Mouse (Mus musculus): ENCODE measurements at regions not wholly inside any gene's neighbourhood (a gene's known extent, or its start where the extent isn't known, plus 50 kb on each side); places are given as distances from the start of the nearest gene placed in this dataset.

DNA sequence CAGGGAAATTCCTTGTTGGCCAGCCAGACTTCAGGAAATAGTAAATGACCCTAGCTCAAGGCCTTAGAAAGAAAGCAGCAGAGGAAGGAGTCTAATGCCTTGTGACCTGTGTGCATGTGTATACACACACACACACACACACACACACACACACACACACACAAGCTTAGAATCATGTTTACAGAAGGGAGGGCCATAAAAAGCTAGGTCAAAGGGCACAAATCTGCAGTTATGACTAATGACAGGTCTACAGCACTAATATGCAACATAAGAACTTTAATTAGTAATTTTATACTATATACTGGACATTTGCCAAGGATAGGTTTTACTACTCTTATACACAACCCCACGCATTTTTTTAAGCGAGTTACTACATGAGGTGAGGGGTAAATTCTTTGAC is 149.4 kb downstream of the Nr2f2 start:
- Histone ChIP-seq H3K4me1 (no peaks in the 10 kb centered on the region), H3K9me3 (replicated peaks) (no peaks in the 10 kb centered on the region), H3K27ac (replicated peaks) (no peak overlapping the region), H3K27me3 (no peaks in the 10 kb centered on the region), H3K4me2 (replicated peaks) (no peak overlapping the region), H3K36me3 (no peaks in the 10 kb centered on the region), H3K9ac (no peak overlapping the region), H3K4me3 (replicated peaks) (no peak overlapping the region)
- no peak for ATAC-seq (ENCODE audit: insufficient number of reproducible peaks, low FRiP score, low TSS enrichment, low read depth)
- 68% methylated on average over 2 of the region's 2 CpGs for WGBS

DNA sequence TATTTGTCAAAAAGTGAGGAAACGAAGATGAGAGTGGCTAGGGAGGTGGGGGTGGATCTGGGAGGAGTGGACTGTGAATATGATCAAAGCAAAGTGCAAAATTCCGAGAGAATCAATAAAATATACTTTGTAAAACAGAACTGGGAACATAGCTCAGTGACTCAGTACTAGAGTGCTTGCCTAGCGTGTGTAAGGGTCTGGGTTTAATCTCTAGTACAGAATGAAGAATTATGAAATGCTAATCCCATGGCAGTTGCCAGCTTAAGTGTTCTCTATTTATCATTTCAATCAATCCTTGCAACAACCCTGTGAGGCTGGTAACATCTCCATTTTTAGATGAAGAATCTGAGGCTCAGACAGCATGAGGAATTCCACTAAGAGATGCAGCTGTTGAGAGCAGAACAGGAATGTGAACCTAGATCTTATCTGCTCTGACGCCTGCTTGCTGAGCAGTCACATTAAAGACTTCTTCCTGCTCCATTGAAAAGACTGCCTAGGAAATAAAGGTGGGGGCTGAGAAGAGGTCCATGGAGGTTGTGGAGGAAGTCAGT is 152.5 kb downstream of the Nr2f2 start:
- Histone ChIP-seq H3K4me2 (replicated peaks) (no peak overlapping the region), H3K9ac (no peak overlapping the region), H3K4me1 (no peaks in the 10 kb centered on the region), H3K27ac (replicated peaks) (no peak overlapping the region), H3K9me3 (replicated peaks) (no peaks in the 10 kb centered on the region), H3K4me3 (replicated peaks) (no peak overlapping the region), H3K27me3 (no peaks in the 10 kb centered on the region), H3K36me3 (no peaks in the 10 kb centered on the region)
- ATAC-seq (ENCODE audit: insufficient number of reproducible peaks, low FRiP score, low TSS enrichment, low read depth), result no peak
- WGBS, result 38% methylated on average over 4 of the region's 4 CpGs

DNA sequence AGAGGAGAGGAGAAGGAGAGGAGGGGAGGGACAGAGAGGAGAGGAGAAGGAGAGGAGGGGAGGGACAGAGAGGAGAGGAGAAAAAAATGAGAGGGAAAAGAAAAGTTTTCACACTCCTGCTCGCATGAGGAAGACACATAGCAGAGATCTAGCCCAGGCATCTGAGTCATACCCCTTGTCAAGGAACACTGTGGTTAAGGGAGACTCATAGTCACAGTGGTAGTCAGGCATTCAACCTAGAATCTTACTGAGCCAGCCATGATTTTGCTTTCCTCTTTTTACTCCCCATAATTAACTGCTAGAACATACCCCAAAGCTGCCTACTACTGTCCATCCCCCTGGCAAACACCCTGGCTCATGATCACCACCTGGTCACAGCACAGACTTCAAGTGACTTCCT is 160.6 kb downstream of the Nr2f2 start:
- no peak for ATAC-seq (ENCODE audit: insufficient number of reproducible peaks, low FRiP score, low TSS enrichment, low read depth)
- H3K9me3 ChIP-seq (replicated peaks), result no peaks in the 10 kb centered on the region
- no peaks in the 10 kb centered on the region for H3K36me3 ChIP-seq
- no peak overlapping the region for H3K4me3 ChIP-seq (replicated peaks)
- H3K4me2 ChIP-seq (replicated peaks), result no peak overlapping the region
- WGBS, result 82% methylated on average over 1 of the region's 1 CpGs
- no peaks in the 10 kb centered on the region for H3K27me3 ChIP-seq
- no peaks in the 10 kb centered on the region for H3K4me1 ChIP-seq
- no peak overlapping the region for H3K9ac ChIP-seq
- no peak overlapping the region for H3K27ac ChIP-seq (replicated peaks)

DNA sequence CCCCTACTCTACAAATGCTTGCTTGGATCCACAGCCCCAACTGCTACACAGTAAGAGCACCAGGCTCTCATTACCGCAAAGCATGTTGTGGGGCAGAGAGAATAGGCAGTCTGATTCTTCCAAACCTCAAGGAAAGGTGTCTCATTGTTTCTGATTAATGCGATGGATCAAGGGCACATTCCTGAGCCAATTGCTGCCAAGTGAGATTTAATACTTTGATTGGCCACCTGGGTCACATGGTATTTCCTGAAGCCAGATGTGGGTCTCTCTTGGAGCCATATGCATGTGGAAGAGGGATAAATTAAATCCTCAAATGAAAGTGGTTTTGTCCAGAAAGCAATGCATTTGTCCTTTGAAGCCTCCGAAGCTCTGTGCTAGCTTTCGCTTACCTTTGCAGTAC is 166.3 kb downstream of the Nr2f2 start:
- no peak overlapping the region for H3K27ac ChIP-seq (replicated peaks)
- H3K36me3 ChIP-seq, result no peaks in the 10 kb centered on the region
- ATAC-seq (ENCODE audit: insufficient number of reproducible peaks, low FRiP score, low TSS enrichment, low read depth), result no peak
- no peak overlapping the region for H3K4me2 ChIP-seq (replicated peaks)
- H3K4me3 ChIP-seq (replicated peaks), result no peak overlapping the region
- no peak overlapping the region for H3K9ac ChIP-seq
- H3K4me1 ChIP-seq, result no peaks in the 10 kb centered on the region
- no peaks in the 10 kb centered on the region for H3K9me3 ChIP-seq (replicated peaks)
- WGBS, result 57% methylated on average over 4 of the region's 4 CpGs
- no peaks in the 10 kb centered on the region for H3K27me3 ChIP-seq

DNA sequence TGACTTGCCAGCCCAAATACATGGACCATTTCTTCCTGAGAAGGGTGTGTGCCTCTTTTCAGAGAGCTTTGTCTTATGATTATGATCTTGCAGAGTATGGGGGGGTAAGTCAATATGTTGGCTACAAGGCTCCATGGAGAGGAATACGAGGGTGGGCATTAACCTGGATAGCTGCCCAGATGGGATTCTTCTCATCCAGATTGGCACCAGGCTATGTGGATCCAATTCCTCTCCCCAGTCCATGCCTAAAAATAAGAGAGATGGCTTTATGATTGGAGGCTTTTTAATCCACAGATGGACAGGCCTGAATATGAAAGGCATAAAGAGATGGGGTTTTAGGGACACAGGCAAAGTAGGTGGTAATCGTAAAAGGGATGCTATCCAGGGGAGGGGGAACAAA is 187.6 kb downstream of the Nr2f2 start:
- Histone ChIP-seq H3K27ac (replicated peaks) (no peak overlapping the region), H3K9ac (no peak overlapping the region), H3K36me3 (no peaks in the 10 kb centered on the region), H3K4me1 (no peaks in the 10 kb centered on the region), H3K9me3 (replicated peaks) (no peaks in the 10 kb centered on the region), H3K4me2 (replicated peaks) (no peak overlapping the region), H3K27me3 (no peaks in the 10 kb centered on the region), H3K4me3 (replicated peaks) (no peak overlapping the region)
- WGBS, result 68% methylated on average over 2 of the region's 2 CpGs
- ATAC-seq (ENCODE audit: insufficient number of reproducible peaks, low FRiP score, low TSS enrichment, low read depth), result no peak

DNA sequence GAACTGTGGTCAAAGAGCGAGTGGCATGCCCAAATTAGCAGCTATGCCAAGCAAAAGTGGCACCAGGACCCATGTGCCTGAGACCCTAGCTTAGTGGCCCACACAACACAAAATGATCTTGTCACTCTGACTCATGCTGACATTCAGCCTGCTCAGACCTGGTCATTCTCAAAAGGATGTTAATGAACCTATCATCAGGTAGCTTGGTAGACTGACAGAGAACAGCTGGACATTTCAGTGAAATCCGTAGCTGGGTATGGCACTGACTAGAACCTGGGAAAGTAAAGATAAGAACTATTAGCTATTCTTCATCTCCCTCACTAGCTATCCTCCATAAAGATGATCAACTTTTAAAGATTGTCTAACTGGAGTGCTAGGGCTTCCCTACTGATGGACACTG is 188.5 kb downstream of the Nr2f2 start:
- H3K9ac ChIP-seq, result no peak overlapping the region
- H3K9me3 ChIP-seq (replicated peaks), result no peaks in the 10 kb centered on the region
- no peak for ATAC-seq (ENCODE audit: insufficient number of reproducible peaks, low FRiP score, low TSS enrichment, low read depth)
- H3K4me1 ChIP-seq, result no peaks in the 10 kb centered on the region
- no peaks in the 10 kb centered on the region for H3K27me3 ChIP-seq
- no peak overlapping the region for H3K27ac ChIP-seq (replicated peaks)
- 81% methylated on average over 2 of the region's 2 CpGs for WGBS
- H3K4me2 ChIP-seq (replicated peaks), result no peak overlapping the region
- no peak overlapping the region for H3K4me3 ChIP-seq (replicated peaks)
- no peaks in the 10 kb centered on the region for H3K36me3 ChIP-seq

DNA sequence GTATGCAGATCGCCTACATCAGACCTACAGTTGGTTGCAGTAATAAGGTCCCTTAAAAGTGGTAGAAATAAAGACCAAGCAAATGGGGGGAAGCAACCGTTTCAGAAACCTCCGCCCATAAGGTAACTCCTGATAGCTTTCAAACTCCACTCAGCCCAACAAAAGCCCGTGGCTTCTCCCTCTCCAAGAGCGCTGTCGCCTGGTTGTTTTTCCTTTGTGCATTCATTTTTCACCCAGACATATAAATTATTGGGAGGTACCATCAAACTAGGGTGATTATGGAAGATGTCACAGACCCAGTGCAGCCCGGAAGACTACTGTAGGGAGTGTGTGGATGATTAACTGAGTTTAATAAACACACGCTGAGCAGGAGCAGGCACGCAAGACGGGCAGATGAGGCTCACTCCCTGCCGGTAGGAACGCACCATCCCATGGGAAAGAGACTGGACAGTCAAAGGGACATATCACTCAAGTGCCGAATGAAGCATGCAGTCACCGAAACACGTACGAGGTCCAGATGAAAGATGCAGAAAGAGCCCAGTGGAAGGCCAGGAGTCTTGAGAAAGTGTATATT is 189.8 kb downstream of the Nr2f2 start:
- Histone ChIP-seq H3K27me3 (no peaks in the 10 kb centered on the region), H3K4me2 (replicated peaks) (no peak overlapping the region), H3K36me3 (no peaks in the 10 kb centered on the region), H3K27ac (replicated peaks) (no peak overlapping the region), H3K9me3 (replicated peaks) (no peaks in the 10 kb centered on the region), H3K4me1 (no peaks in the 10 kb centered on the region), H3K9ac (no peak overlapping the region), H3K4me3 (replicated peaks) (no peak overlapping the region)
- 85% methylated on average over 16 of the region's 16 CpGs for WGBS
- no peak for ATAC-seq (ENCODE audit: insufficient number of reproducible peaks, low FRiP score, low TSS enrichment, low read depth)

DNA sequence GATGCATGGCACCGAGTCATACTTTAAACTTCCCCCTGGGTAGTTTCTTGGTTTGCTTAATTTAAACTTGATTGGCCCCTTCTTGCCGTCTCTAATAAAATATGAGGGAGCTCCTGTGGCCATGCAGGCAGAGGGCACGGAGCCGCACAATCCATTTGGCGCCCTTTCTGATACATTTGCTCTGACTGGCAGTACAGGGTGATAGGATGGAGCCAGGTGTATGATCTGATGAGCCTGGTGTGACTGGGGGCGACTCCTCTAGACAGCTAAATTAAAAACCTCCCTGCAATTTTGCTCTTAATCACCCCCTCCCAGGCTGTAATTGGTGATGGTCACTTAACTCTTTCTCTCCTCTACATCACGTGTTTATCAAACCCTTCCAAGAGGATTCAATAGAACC is 190.4 kb downstream of the Nr2f2 start:
- Histone ChIP-seq H3K9ac (no peak overlapping the region), H3K27me3 (no peaks in the 10 kb centered on the region), H3K4me3 (replicated peaks) (no peak overlapping the region), H3K27ac (replicated peaks) (no peak overlapping the region), H3K9me3 (replicated peaks) (no peaks in the 10 kb centered on the region), H3K4me2 (replicated peaks) (no peak overlapping the region), H3K4me1 (no peaks in the 10 kb centered on the region), H3K36me3 (no peaks in the 10 kb centered on the region)
- ATAC-seq (ENCODE audit: insufficient number of reproducible peaks, low FRiP score, low TSS enrichment, low read depth), result no peak
- WGBS, result 71% methylated on average over 7 of the region's 7 CpGs

DNA sequence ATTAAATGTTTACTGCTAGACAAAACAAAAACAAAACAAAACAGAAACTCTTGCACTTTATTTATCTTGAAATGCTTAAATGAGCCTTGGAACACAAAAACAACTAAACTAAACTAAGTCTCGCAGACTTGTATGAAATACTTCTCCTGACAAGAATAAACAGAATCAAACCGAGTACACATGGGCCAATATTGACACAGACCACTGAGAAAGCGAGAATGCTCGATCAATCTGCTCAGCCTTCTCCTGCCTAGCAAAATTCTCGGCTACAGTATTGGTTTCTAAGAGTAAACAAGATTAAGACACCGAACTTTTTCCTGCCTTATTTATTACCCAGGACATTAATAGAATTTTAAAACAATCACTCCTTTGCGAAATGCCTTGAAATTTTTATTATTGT is 194.1 kb downstream of the Nr2f2 start:
- Histone ChIP-seq H3K4me2 (replicated peaks) (no peak overlapping the region), H3K4me1 (no peaks in the 10 kb centered on the region), H3K27me3 (no peaks in the 10 kb centered on the region), H3K9me3 (replicated peaks) (no peaks in the 10 kb centered on the region), H3K36me3 (no peaks in the 10 kb centered on the region), H3K9ac (no peak overlapping the region), H3K4me3 (replicated peaks) (no peak overlapping the region), H3K27ac (replicated peaks) (no peak overlapping the region)
- no peak for ATAC-seq (ENCODE audit: insufficient number of reproducible peaks, low FRiP score, low TSS enrichment, low read depth)
- WGBS, result 65% methylated on average over 7 of the region's 7 CpGs

DNA sequence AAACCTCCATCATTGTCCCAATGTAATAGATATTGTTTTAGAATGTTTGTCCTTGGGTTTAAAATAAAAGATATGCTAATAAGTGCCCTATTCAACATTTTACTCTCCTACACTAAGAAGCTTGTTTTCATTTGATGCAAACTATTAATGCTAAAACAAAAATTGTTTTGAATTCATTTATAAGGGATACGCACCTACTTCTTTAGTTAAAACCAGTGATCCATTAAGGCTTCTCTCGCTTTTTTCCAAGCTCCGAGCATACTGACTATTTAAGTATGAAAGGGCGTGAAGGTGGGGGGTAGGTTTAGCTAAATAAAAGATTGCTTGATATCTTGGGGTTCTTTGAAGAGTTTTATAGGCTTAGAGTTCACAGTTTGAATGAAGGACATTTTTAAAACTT is 195.1 kb downstream of the Nr2f2 start:
- 72% methylated on average over 4 of the region's 4 CpGs for WGBS
- ATAC-seq (ENCODE audit: insufficient number of reproducible peaks, low FRiP score, low TSS enrichment, low read depth), result no peak
- Histone ChIP-seq H3K27ac (replicated peaks) (no peak overlapping the region), H3K9ac (no peak overlapping the region), H3K4me3 (replicated peaks) (no peak overlapping the region), H3K4me2 (replicated peaks) (no peak overlapping the region), H3K4me1 (no peaks in the 10 kb centered on the region), H3K9me3 (replicated peaks) (no peaks in the 10 kb centered on the region), H3K27me3 (no peaks in the 10 kb centered on the region), H3K36me3 (no peaks in the 10 kb centered on the region)

DNA sequence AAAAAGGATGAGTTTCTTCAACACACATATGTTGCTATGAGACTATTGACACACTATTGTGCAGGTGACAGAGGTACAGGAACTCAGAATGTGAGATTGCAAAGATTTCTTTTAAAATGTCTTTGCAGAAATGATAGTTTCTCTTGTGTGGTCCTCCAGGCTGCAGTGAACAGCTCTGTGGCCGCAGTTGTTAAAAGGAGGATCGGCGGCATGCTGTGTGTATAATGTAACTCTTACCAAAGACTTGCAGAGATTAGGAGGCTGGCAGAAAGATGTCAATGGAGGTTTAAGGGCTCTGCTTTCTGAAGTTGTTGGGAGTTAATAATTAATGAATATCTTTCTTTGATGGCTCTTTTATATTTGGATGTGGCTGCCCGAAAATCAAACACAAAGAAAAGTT is 198.5 kb downstream of the Nr2f2 start:
- H3K9ac ChIP-seq, result no peak overlapping the region
- WGBS, result 57% methylated on average over 4 of the region's 4 CpGs
- H3K27me3 ChIP-seq, result no peaks in the 10 kb centered on the region
- H3K9me3 ChIP-seq (replicated peaks), result no peaks in the 10 kb centered on the region
- H3K27ac ChIP-seq (replicated peaks), result no peak overlapping the region
- no peaks in the 10 kb centered on the region for H3K4me1 ChIP-seq
- no peaks in the 10 kb centered on the region for H3K36me3 ChIP-seq
- no peak overlapping the region for H3K4me3 ChIP-seq (replicated peaks)
- no peak overlapping the region for H3K4me2 ChIP-seq (replicated peaks)
- no peak for ATAC-seq (ENCODE audit: insufficient number of reproducible peaks, low FRiP score, low TSS enrichment, low read depth)

DNA sequence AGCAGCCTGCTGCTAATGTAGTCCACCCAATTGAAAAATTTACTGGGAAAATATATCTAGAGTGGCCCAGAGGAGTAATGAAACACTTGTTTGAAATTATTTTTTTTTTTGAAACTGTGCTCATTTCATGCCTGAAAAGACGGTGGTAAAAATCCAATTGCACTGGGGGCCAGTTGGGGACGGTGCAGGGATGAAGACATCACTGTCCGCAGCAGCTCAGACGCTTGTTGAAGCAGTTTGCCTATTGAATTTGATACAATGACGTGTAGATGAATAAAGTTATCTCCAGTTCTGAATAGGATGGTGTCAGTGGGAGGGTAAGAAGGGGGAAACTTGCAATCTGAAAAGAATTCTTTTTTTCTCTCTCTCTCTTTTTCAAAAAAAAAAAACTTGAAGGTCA is 200.5 kb downstream of the Nr2f2 start:
- ATAC-seq (ENCODE audit: insufficient number of reproducible peaks, low FRiP score, low TSS enrichment, low read depth), result no peak
- H3K9me3 ChIP-seq (replicated peaks), result no peaks in the 10 kb centered on the region
- H3K9ac ChIP-seq, result no peak overlapping the region
- H3K27ac ChIP-seq (replicated peaks), result no peak overlapping the region
- H3K4me3 ChIP-seq (replicated peaks), result no peak overlapping the region
- no peaks in the 10 kb centered on the region for H3K4me1 ChIP-seq
- WGBS, result 68% methylated on average over 5 of the region's 5 CpGs
- no peak overlapping the region for H3K4me2 ChIP-seq (replicated peaks)
- H3K27me3 ChIP-seq, result no peaks in the 10 kb centered on the region
- H3K36me3 ChIP-seq, result no peaks in the 10 kb centered on the region

All from embryonic facial prominence, embryonic 15.5 days (tissue).